Mouse (Mus musculus): ENCODE data around the gene Bbx.

GRCm38 (mm10) chr16:50449086-50449485 lies 16.9 kb upstream of the Bbx start:
- TF ChIP-seq POLR2A (IDR thresholded peaks at IDR 0.05; ENCODE audit: control insufficient read depth, extremely low read depth, insufficient read depth, low read length, poor library complexity) (no peak), CTCF (IDR thresholded peaks at IDR 0.05; ENCODE audit: borderline replicate concordance, control insufficient read depth, extremely low read depth, insufficient read depth, low read length, poor library complexity) (no peak)
